Mouse (Mus musculus) lung, adult 2 months (tissue): Measurements from ENCODE around the gene Zfp825.
"Not testable (repeated sequence)": the region's sequence is repeated elsewhere in the genome, so short reads cannot be mapped to it uniquely, and the experiment has no call there.

Source experiments
- CTCF ChIP-seq: fragments of 200-500 bp; IDR thresholded peaks from 2 replicates; pipeline ENCODE4 v1.5.1; 2011; ENCODE audit warnings: mild to moderate bottlenecking, low read length, control low read depth; ENCODE audit not compliant: insufficient read depth
- POLR2A ChIP-seq: fragments of 200-500 bp; IDR thresholded peaks from 2 replicates; pipeline ENCODE4 v1.6.1; 2011; ENCODE audit warnings: low read depth, mild to moderate bottlenecking, control low read depth, low read length, borderline replicate concordance; ENCODE audit errors: extremely low read depth

DNA sequence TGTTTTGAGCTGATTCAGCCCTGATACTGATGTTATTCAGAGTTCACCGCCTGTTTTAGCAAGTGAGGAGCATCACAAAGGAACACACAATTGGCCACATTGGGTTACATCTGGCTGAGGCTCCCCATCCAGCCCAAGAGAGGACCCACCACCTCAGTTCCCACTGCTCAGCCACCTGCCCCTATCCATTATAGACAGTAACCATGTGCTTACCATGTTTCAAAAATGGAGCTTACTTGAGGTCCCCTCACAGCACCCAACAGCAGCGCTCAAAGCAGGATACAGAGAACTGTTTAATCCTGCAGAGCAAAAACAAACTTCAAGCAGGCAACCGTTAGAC lies 28.3 kb upstream of the Zfp825 start:
- TF ChIP-seq CTCF, POLR2A: not testable (repeated sequence)
